Mouse (Mus musculus) brain, embryonic 18.5 days (tissue): Measurements from ENCODE around the gene Gm17268.

Experiments
- DNase-seq: peaks from one replicate; pipeline ENCODE4 v3.0.0-alpha.2; 2012; ENCODE audit warnings: low read depth, low spot score

Gene Gm17268

GRCm38 (mm10) chr11:82032136-82032535 lies 6.2 kb downstream of the Gm17268 start:
- no peak for DNase-seq

GRCm38 (mm10) chr11:82030171-82030570 lies 8.2 kb downstream of the Gm17268 start:
- no peak for DNase-seq

GRCm38 (mm10) chr11:82023769-82024168 lies 14.6 kb downstream of the Gm17268 start:
- no peak for DNase-seq

- no peak for DNase-seq
Observed at GRCm38 (mm10) chr11:82022504-82023056, 15.8 kb downstream of the Gm17268 start.

GRCm38 (mm10) chr11:82021406-82021805 lies 17.0 kb downstream of the Gm17268 start:
- no peak for DNase-seq

GRCm38 (mm10) chr11:82019793-82020192 lies 18.6 kb downstream of the Gm17268 start:
- DNase-seq, result no peak

- no peak for DNase-seq
Observed at GRCm38 (mm10) chr11:82019389-82019788, 19.0 kb downstream of the Gm17268 start.

GRCm38 (mm10) chr11:82016181-82016780 lies 22.1 kb downstream of the Gm17268 start:
- DNase-seq, result no peak

- no peak for DNase-seq
Observed at GRCm38 (mm10) chr11:82015066-82015465, 23.3 kb downstream of the Gm17268 start.

GRCm38 (mm10) chr11:82013756-82014155 lies 24.6 kb downstream of the Gm17268 start:
- no peak for DNase-seq

- DNase-seq, result no peak
Observed at GRCm38 (mm10) chr11:82011411-82012193, 26.8 kb downstream of the Gm17268 start.

GRCm38 (mm10) chr11:82010115-82010514 lies 28.2 kb downstream of the Gm17268 start:
- no peak for DNase-seq

GRCm38 (mm10) chr11:82006796-82007423 lies 31.5 kb downstream of the Gm17268 start:
- DNase-seq, result no peak

- no peak for DNase-seq
Observed at GRCm38 (mm10) chr11:82004810-82005209, 33.6 kb downstream of the Gm17268 start.

GRCm38 (mm10) chr11:82000581-82000980 lies 37.8 kb downstream of the Gm17268 start:
- no peak for DNase-seq

- no peak for DNase-seq
Observed at GRCm38 (mm10) chr11:81999469-81999868, 38.9 kb downstream of the Gm17268 start.

GRCm38 (mm10) chr11:81998646-81999045 lies 39.7 kb downstream of the Gm17268 start:
- no peak for DNase-seq

GRCm38 (mm10) chr11:81997085-81997484 lies 41.3 kb downstream of the Gm17268 start:
- no peak for DNase-seq

GRCm38 (mm10) chr11:81996172-81996841 lies 42.1 kb downstream of the Gm17268 start:
- peak; percentile 24 for DNase-seq

GRCm38 (mm10) chr11:81983146-81983545 lies 55.2 kb downstream of the Gm17268 start:
- DNase-seq, result no peak

- no peak for DNase-seq
Observed at GRCm38 (mm10) chr11:81982191-81982590, 56.2 kb downstream of the Gm17268 start.
